Mouse (Mus musculus) heart, embryonic 12.5 days (tissue): ENCODE measurements around the gene Psmf1. TPM values are rescaled to one million over a fixed set of nuclear protein-coding genes. Genes with fewer than 3 reads are reported as not detected.

Source experiments
- ATAC-seq: fragments of 200-750 bp; cut with Nextera tagmentation; 2 replicates; pipeline ENCODE4 v1.8.0; 2017; ENCODE audit warnings: moderate TSS enrichment, moderate library complexity; ENCODE audit not compliant: insufficient number of reproducible peaks, low FRiP score
- H3K27ac ChIP-seq: fragments of 300-500 bp; sonication (generic); 2 replicates; pipeline ENCODE4 v1.5.1; 2016; ENCODE audit warnings: mild to moderate bottlenecking, moderate library complexity; ENCODE audit not compliant: poor library complexity, severe bottlenecking
- H3K27me3 ChIP-seq: fragments of 300-500 bp; sonication (generic); replicated peaks from 2 replicates; pipeline ENCODE4 v1.6.1; 2016; ENCODE audit warnings: mild to moderate bottlenecking, moderate library complexity
- H3K36me3 ChIP-seq: fragments of 300-500 bp; sonication (generic); 2 replicates; pipeline ENCODE4 v1.6.1; 2016; ENCODE audit warnings: mild to moderate bottlenecking, moderate library complexity
- H3K4me1 ChIP-seq: fragments of 300-500 bp; sonication (generic); replicated peaks from 2 replicates; pipeline ENCODE4 v1.6.1; 2016; ENCODE audit warnings: mild to moderate bottlenecking
- H3K4me2 ChIP-seq: fragments of 300-500 bp; sonication (generic); 2 replicates; pipeline ENCODE4 v1.6.1; 2016; ENCODE audit warnings: mild to moderate bottlenecking, moderate library complexity
- H3K4me3 ChIP-seq: fragments of 300-500 bp; sonication (generic); 2 replicates; pipeline ENCODE4 v1.5.1; 2016; ENCODE audit warnings: mild to moderate bottlenecking
- H3K9ac ChIP-seq: fragments of 300-500 bp; sonication (generic); 2 replicates; pipeline ENCODE4 v1.6.1; 2016; ENCODE audit warnings: mild to moderate bottlenecking, moderate library complexity
- H3K9me3 ChIP-seq: fragments of 300-500 bp; sonication (generic); replicated peaks from 2 replicates; pipeline ENCODE4 v1.6.1; 2016; ENCODE audit warnings: mild to moderate bottlenecking, moderate library complexity
- WGBS: fragments of 180-500 bp; shearing (Covaris S2); methylation state at CpG from one replicate; pipeline ENCODE4 v1.1.7; 2016; 5-methylcytosine and 5-hydroxymethylcytosine counted together
- polyA plus RNA-seq: library from polyadenylated mRNA; unstranded; fragments of >200 nt; fragmentation: Nextera tagmentation; extraction: Ambion mirVana; gene quantifications from 2 replicates; pipeline ENCODE4 v1.2.1, GENCODE M21; 2016

Psmf1 gene
- 28.7 TPM in 2 replicates for polyA plus RNA-seq

- Histone ChIP-seq H3K27me3 (peaks cover 28% of the 10 kb centered on the region), H3K4me2 (no peak within 1 kb of the TSS), H3K4me3 (no peak within 1 kb of the TSS), H3K36me3 (no peaks in the 10 kb centered on the region), H3K9me3 (no peaks in the 10 kb centered on the region), H3K9ac (no peak within 1 kb of the TSS), H3K27ac (no peak within 1 kb of the TSS), H3K4me1 (peaks cover 12% of the 10 kb centered on the region)
- ATAC-seq, result no peak
Observed at GRCm38 (mm10) chr2:151743845-151744244, at the start of gene Psmf1. Gene Psmf1 (minus strand): TSS chr2:151744186.

- H3K9me3 ChIP-seq, result no peaks in the 10 kb centered on the region
- H3K36me3 ChIP-seq, result no peaks in the 10 kb centered on the region
- H3K4me1 ChIP-seq, result no peaks in the 10 kb centered on the region
- no peak overlapping the region for H3K4me3 ChIP-seq
- no peak overlapping the region for H3K4me2 ChIP-seq
- no peak for ATAC-seq
- no peak overlapping the region for H3K9ac ChIP-seq
- H3K27ac ChIP-seq, result no peak overlapping the region
- WGBS, result 50% methylated on average over 5 of the region's 5 CpGs
- 0 out of 2 replicates have a peak, but pooled peaks cover 6% of the 10 kb centered on the region for H3K27me3 ChIP-seq
Observed at GRCm38 (mm10) chr2:151791156-151791555, 47.2 kb upstream of the Psmf1 start.

GRCm38 (mm10) chr2:151790169-151790568 lies 46.2 kb upstream of the Psmf1 start:
- H3K9ac ChIP-seq, result no peak overlapping the region
- no peak for ATAC-seq
- H3K36me3 ChIP-seq, result no peaks in the 10 kb centered on the region
- no peak overlapping the region for H3K4me3 ChIP-seq
- 0 out of 2 replicates have a peak, but pooled peaks cover 6% of the 10 kb centered on the region for H3K27me3 ChIP-seq
- no peak overlapping the region for H3K4me2 ChIP-seq
- 44% methylated on average over 7 of the region's 7 CpGs for WGBS
- no peaks in the 10 kb centered on the region for H3K9me3 ChIP-seq
- no peak overlapping the region for H3K27ac ChIP-seq
- no peaks in the 10 kb centered on the region for H3K4me1 ChIP-seq

GRCm38 (mm10) chr2:151788221-151788977 lies 44.4 kb upstream of the Psmf1 start:
- H3K4me1 ChIP-seq, result no peaks in the 10 kb centered on the region
- no peak overlapping the region for H3K4me2 ChIP-seq
- no peaks in the 10 kb centered on the region for H3K9me3 ChIP-seq
- no peak overlapping the region for H3K9ac ChIP-seq
- WGBS, result 71% methylated on average over 7 of the region's 7 CpGs
- H3K27me3 ChIP-seq, result 0 out of 2 replicates have a peak, but pooled peaks cover 6% of the 10 kb centered on the region
- H3K36me3 ChIP-seq, result no peaks in the 10 kb centered on the region
- H3K4me3 ChIP-seq, result no peak overlapping the region
- ATAC-seq, result no peak
- H3K27ac ChIP-seq, result no peak overlapping the region

DNA sequence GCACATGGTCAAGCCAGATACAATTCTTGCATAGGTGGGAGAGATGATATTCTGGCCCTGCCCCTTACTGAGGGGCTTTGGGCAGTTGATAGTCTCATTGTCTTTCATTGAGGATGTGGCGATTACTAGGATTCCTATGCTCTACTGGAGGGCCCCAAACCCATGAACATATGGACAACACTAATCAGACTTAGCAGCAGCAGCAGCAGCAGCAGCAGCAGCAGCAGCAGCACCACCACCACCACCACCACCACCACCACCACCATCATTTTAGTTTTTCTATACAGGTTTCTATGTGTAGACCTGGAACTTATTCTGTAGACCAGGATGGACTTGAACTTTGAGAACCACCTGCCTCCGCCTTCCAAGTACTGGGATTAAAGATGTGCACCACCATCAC lies 39.5 kb upstream of the Psmf1 start:
- Histone ChIP-seq H3K4me2 (no peak overlapping the region), H3K36me3 (no peaks in the 10 kb centered on the region), H3K9ac (no peak overlapping the region), H3K4me3 (no peak overlapping the region), H3K27ac (no peak overlapping the region), H3K27me3 (no peaks in the 10 kb centered on the region), H3K4me1 (no peaks in the 10 kb centered on the region), H3K9me3 (no peaks in the 10 kb centered on the region)
- 81% methylated on average over 2 of the region's 2 CpGs for whole genome bisulfite sequencing
- no peak for ATAC-seq

GRCm38 (mm10) chr2:151777366-151777765 lies 33.4 kb upstream of the Psmf1 start:
- Histone ChIP-seq H3K27me3 (peaks cover 10% of the 10 kb centered on the region; the same call in 1 of the 2 replicates), H3K4me3 (no peak overlapping the region), H3K4me2 (no peak overlapping the region), H3K9me3 (no peaks in the 10 kb centered on the region), H3K4me1 (no peaks in the 10 kb centered on the region), H3K36me3 (no peaks in the 10 kb centered on the region), H3K9ac (no peak overlapping the region), H3K27ac (no peak overlapping the region)
- ATAC-seq, result no peak
- 84% methylated on average over 3 of the region's 3 CpGs for WGBS

DNA sequence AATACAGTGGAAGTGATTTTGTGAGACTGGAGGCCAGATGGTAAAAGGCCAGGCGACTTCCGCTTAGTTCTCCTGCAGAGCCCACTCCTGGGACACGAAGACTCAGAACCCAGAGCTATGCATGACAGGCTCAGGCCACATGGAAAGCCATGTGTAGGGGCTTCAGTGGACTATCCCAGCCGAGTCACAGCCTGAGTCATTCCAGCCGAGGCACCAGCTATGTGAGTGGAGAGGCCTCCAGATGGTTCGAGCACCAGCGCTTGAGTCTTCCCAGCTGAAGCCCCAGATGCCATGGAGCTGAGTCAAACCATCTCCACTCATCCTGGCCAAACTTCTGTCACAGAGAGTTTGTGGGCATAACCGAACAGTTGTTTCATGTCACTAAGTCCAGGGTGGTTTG lies 29.5 kb upstream of the Psmf1 start:
- H3K36me3 ChIP-seq, result no peaks in the 10 kb centered on the region
- no peak overlapping the region for H3K4me2 ChIP-seq
- WGBS, result 74% methylated on average over 8 of the region's 8 CpGs

GRCm38 (mm10) chr2:151772169-151772568 lies 28.2 kb upstream of the Psmf1 start:
- H3K27me3 ChIP-seq, result peaks cover 18% of the 10 kb centered on the region
- ATAC-seq, result no peak

More for the DNA sequence above, 29.5 kb upstream of the Psmf1 start:
- Histone ChIP-seq H3K9ac (no peak overlapping the region), H3K27ac (no peak overlapping the region), H3K4me3 (no peak overlapping the region), H3K9me3 (no peaks in the 10 kb centered on the region), H3K4me1 (no peaks in the 10 kb centered on the region), H3K27me3 (peaks cover 14% of the 10 kb centered on the region; the same call in 1 of the 2 replicates)
- ATAC-seq, result no peak

DNA sequence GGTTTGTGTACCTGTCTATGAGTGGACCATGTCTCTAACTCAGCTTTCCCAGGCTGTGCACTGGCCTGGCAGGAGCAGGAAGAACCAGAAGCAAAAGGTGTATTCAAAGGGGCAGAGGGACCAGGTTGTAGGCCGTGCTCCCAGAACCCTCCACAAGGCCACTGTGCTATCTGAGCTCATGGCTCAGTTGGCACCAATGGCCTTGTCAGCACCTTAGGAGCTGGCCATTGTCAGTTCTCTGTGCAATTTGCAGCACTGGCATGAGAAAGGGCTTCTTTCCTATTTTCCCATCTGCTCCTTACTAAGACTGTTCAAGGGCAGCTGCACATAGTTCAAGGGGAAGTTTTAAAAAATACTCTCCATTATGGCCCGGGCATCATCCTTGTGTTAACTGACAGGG lies 20.6 kb upstream of the Psmf1 start:
- no peak for ATAC-seq
- Histone ChIP-seq H3K9me3 (no peaks in the 10 kb centered on the region), H3K27me3 (peaks cover 27% of the 10 kb centered on the region), H3K4me1 (no peaks in the 10 kb centered on the region), H3K36me3 (no peaks in the 10 kb centered on the region), H3K4me2 (no peak overlapping the region), H3K9ac (no peak overlapping the region), H3K27ac (no peak overlapping the region), H3K4me3 (no peak overlapping the region)
- 54% methylated on average over 2 of the region's 2 CpGs for WGBS

More at GRCm38 (mm10) chr2:151772169-151772568, 28.2 kb upstream of the Psmf1 start:
- WGBS, result 72% methylated on average over 4 of the region's 4 CpGs
- Histone ChIP-seq H3K4me1 (no peaks in the 10 kb centered on the region), H3K4me3 (no peak overlapping the region), H3K9me3 (no peaks in the 10 kb centered on the region), H3K36me3 (no peaks in the 10 kb centered on the region), H3K4me2 (no peak overlapping the region), H3K27ac (no peak overlapping the region), H3K9ac (no peak overlapping the region)

DNA sequence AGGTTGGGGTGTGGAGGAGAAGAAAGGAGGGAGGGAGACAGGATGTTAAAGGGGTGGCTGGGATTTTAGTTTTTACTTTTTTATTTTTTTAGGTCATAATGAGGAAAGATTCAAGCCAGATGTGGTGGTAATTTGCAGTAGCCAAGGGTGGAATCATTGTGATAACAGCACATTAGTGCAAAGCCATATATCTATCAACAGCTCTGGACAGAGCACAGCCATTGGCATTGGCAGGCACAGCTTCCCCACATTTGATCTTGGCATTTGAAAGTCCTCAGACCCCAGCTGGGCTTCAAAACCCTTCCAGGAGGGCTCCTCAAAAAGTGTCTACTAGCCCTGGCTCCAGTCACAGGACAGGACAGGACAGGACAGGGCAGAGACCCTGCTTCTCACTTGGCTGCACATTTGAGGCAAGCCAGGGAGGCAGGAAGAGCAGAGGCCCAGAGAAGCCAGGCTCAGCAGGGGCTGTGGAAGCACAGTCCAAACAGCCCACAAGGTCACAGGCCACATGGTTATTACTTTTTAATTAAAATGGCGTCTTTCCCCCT lies 14.9 kb upstream of the Psmf1 start:
- H3K4me2 ChIP-seq, result no peak overlapping the region
- 49% methylated on average over 1 of the region's 1 CpGs for WGBS
- H3K27me3 ChIP-seq, result no peaks in the 10 kb centered on the region; the same call in 1 of the 2 replicates
- H3K9me3 ChIP-seq, result no peaks in the 10 kb centered on the region
- no peak for ATAC-seq
- H3K4me1 ChIP-seq, result no peaks in the 10 kb centered on the region
- no peak overlapping the region for H3K27ac ChIP-seq
- no peak overlapping the region for H3K9ac ChIP-seq
- no peaks in the 10 kb centered on the region for H3K36me3 ChIP-seq
- no peak overlapping the region for H3K4me3 ChIP-seq

DNA sequence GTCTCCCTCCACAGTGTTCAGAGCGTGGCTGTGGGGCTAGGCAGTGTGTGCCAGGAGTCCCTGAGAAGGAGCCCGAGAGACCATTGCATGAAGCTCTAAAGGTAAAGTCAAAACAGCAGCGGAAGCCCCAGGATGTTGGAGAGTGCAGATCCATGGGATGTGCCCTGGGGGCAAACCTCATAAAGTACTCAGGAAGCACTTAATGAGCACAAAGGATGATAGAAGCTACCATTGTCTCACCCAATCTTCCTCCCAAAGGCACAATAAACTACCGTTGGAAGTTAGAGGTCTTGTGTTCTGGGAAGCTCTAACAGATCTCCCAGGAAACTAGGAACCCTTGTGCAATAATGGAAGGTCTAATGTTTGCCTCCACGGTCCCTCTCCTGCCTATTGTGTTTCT lies 13.5 kb upstream of the Psmf1 start:
- no peak for ATAC-seq

More for the DNA sequence above, 13.5 kb upstream of the Psmf1 start:
- no peak overlapping the region for H3K4me3 ChIP-seq
- H3K4me2 ChIP-seq, result no peak overlapping the region
- no peak overlapping the region for H3K27ac ChIP-seq
- H3K9ac ChIP-seq, result no peak overlapping the region
- no peaks in the 10 kb centered on the region for H3K36me3 ChIP-seq
- 79% methylated on average over 5 of the region's 5 CpGs for WGBS
- H3K4me1 ChIP-seq, result no peaks in the 10 kb centered on the region
- no peaks in the 10 kb centered on the region for H3K9me3 ChIP-seq
- no peaks in the 10 kb centered on the region; the same call in 1 of the 2 replicates for H3K27me3 ChIP-seq
